Mouse (Mus musculus): Measurements from ENCODE around the gene Tomt. TPM values are rescaled to one million over a fixed set of nuclear protein-coding genes. Genes with fewer than 3 reads are reported as not detected.

The Tomt gene
- polyA plus RNA-seq, 1 experiment: 0.13 TPM

DNA sequence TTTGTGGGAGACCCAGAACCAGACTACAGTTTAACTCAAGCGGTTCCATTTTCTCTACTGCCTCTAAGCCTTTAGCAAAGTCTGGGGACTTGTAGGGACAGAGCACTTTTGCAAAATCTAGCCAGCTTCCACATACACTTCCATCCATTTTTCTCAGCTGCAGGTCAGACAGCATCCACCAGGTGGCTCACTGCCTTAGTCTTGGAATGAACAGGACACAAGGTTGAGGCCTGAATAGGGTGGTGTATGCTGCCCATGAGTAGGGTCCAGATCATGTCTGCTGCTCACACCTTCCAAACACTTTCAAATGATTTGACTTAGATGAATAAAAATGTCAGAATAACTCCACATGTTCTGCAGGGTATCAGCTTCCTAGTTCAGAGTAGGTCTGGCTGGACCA, 11.9 kb upstream of the Tomt start:
- Histone ChIP-seq H3K27me3 (ENCODE audit: control insufficient read depth, insufficient read depth, low read length) (no peaks in the 10 kb centered on the region), H3K27ac (ENCODE audit: insufficient read depth, low read length) (no peak overlapping the region), H3K4me1 (ENCODE audit: control insufficient read depth, insufficient read depth, low read length) (no peaks in the 10 kb centered on the region), H3K4me3 (replicated peaks; ENCODE audit: insufficient read depth, low read depth, low read length) (no peak overlapping the region)
- WGBS: 27% methylated on average over 1 of the region's 1 CpGs
- peak in 1 of 2 experiments; percentile 75 for DNase-seq
- no peak for TF ChIP-seq POLR2A (IDR thresholded peaks at IDR 0.05; ENCODE audit: borderline replicate concordance, insufficient read depth, low read length)
- TF ChIP-seq CTCF (IDR thresholded peaks at IDR 0.05; ENCODE audit: borderline replicate concordance, insufficient read depth, low read depth, low read length): peak; percentile 95

DNA sequence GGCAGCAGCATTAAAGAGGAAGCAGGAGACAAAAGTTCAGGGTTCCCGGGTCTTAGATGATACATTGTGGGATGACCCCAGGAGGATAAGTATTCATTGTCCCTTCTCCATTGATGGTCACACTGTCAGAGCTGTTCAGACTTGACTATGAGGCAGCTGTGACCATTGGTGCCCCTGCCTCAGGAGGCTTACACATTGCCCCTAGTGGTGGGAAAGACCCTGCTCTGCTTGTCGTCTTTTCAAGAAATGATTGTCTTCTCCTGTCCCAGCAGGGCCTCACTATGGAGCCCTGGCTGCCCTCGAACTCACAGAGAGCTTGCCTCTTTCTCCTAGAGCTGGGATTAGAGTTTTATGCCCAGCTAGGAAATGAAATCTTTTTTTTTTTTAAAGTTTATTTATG, 5.8 kb upstream of the Tomt start:
- Histone ChIP-seq H3K27me3 (ENCODE audit: control insufficient read depth, insufficient read depth, low read length) (no peaks in the 10 kb centered on the region), H3K27ac (ENCODE audit: insufficient read depth, low read length) (no peak overlapping the region), H3K4me3 (replicated peaks; ENCODE audit: insufficient read depth, low read depth, low read length) (no peak overlapping the region), H3K4me1 (ENCODE audit: control insufficient read depth, insufficient read depth, low read length) (peaks cover 10% of the 10 kb centered on the region)
- TF ChIP-seq POLR2A (IDR thresholded peaks at IDR 0.05; ENCODE audit: borderline replicate concordance, insufficient read depth, low read length) (no peak), CTCF (IDR thresholded peaks at IDR 0.05; ENCODE audit: borderline replicate concordance, insufficient read depth, low read depth, low read length) (no peak)
- DNase-seq: no peak
- WGBS: 55% methylated on average over 3 of the region's 3 CpGs

DNA sequence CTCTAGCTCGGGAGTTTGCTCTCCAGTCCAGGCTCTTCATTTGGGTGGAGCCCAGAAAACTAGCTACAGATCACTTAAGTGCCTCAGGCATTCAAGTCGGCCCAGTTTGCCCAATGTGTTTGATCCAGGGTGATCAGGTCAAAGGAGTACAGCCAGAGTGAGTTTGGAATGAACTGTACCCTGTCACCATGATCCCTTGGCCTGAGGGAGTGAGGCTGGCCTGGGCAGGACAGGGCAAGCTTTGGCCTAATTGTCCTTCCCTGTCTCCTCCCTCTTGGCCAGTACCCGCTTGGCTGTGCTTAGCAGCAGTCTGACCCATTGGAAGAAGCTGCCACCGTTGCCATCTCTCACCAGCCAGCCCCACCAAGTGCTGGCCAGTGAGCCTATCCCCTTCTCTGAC, 4.0 kb upstream of the Tomt start:
- Histone ChIP-seq H3K4me1 (ENCODE audit: control insufficient read depth, insufficient read depth, low read length) (peaks cover 15% of the 10 kb centered on the region), H3K27me3 (ENCODE audit: control insufficient read depth, insufficient read depth, low read length) (no peaks in the 10 kb centered on the region), H3K4me3 (replicated peaks; ENCODE audit: insufficient read depth, low read depth, low read length) (no peak overlapping the region), H3K27ac (ENCODE audit: insufficient read depth, low read length) (no peak overlapping the region)
- TF ChIP-seq CTCF (IDR thresholded peaks at IDR 0.05; ENCODE audit: borderline replicate concordance, insufficient read depth, low read depth, low read length): no peak
- no peak for TF ChIP-seq POLR2A (IDR thresholded peaks at IDR 0.05; ENCODE audit: borderline replicate concordance, insufficient read depth, low read length)
- 50% methylated on average over 4 of the region's 4 CpGs for WGBS
- no peak for DNase-seq

DNA sequence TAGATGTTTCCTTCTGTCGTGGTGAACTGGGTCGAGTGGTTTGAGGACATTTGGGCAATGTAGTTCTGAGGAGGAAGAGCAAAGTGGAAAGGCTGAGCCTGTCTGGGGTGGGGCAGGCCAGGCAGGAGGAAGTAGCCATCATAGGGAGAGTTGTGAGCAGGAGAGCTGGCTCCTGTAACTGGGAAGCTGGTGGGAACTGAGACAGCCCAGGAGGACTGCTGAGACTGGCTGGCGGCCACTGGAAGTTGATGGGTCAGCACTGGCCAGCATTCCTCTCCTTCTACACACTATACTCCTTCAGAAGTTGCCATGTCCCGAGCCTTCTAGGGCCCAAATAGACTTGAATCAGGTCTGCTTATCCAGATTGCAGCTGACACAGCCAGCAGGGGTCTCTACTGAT, 2.2 kb upstream of the Tomt start:
- WGBS: 42% methylated on average over 4 of the region's 4 CpGs
- H3K4me3 ChIP-seq (replicated peaks; ENCODE audit: insufficient read depth, low read depth, low read length): no peak overlapping the region
- peaks cover 15% of the 10 kb centered on the region for H3K4me1 ChIP-seq (ENCODE audit: control insufficient read depth, insufficient read depth, low read length)
- H3K27me3 ChIP-seq (ENCODE audit: control insufficient read depth, insufficient read depth, low read length): no peaks in the 10 kb centered on the region
- no peak for DNase-seq
- no peak overlapping the region for H3K27ac ChIP-seq (ENCODE audit: insufficient read depth, low read length)
- TF ChIP-seq CTCF (IDR thresholded peaks at IDR 0.05; ENCODE audit: borderline replicate concordance, insufficient read depth, low read depth, low read length) (no peak), POLR2A (IDR thresholded peaks at IDR 0.05; ENCODE audit: borderline replicate concordance, insufficient read depth, low read length) (no peak)

DNA sequence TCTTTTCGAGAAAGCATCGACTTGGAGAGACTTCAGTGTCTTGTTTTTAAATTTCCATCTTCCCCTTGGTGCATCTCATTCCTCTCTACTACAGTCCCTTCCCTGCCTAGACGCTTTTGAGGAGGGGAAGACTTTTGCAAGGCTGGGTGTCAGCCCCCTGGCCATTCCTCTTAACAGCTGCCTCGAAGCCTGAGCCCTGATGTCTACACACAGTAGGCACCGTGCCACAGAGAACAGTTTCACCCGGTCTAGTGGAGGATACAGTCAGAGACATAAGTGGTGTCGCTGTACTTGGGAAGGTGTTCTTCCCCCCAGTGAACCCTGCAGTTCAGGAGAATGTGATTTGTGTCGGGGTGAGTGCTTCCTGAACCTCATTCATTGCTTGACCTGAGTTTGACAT, 537 bp upstream of the Tomt start:
- 60% methylated on average over 8 of the region's 8 CpGs for WGBS
- H3K4me3 ChIP-seq (replicated peaks; ENCODE audit: insufficient read depth, low read depth, low read length): peak overlapping the region; percentile 79
- H3K4me1 ChIP-seq (ENCODE audit: control insufficient read depth, insufficient read depth, low read length): peaks cover 15% of the 10 kb centered on the region
- H3K27me3 ChIP-seq (ENCODE audit: control insufficient read depth, insufficient read depth, low read length): no peaks in the 10 kb centered on the region
- H3K27ac ChIP-seq (ENCODE audit: insufficient read depth, low read length): no peak overlapping the region
- TF ChIP-seq CTCF (IDR thresholded peaks at IDR 0.05; ENCODE audit: borderline replicate concordance, insufficient read depth, low read depth, low read length): no peak
- TF ChIP-seq POLR2A (IDR thresholded peaks at IDR 0.05; ENCODE audit: borderline replicate concordance, insufficient read depth, low read length): no peak
- peak in 1 of 2 experiments; percentile 32 for DNase-seq

DNA sequence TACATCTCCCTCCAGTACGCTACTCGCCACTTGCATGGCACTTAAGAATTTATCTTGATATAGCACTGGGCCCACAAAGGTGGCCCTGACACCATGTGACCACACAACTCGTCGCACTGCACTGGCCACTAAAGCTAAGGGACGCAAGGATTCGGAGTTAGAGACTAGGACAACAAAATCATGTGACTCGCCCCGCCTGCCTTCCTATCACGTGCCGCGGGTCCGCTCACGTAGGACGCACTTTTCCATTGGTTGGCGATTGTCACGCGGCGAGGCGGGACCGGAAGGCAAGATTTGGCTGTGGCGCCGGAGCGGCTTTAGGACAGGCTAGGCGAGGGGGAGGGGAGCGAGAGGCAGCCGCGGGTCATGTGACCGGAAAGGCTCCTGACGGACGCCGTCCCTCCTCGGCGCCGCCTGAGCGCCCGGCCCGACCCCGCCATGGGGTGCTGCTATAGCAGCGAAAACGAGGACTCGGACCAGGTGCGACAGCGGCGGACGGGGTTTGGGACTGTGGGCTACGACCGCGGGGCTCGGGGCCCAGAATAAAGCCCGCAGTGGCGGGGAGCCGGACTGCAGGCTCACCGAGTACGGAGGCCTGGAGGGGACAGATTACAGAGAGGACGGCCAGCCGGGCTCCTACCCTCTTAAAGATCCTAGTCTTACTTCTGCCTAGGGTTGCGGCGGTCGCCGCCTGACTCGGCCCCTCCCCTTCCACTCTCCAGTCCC, 435 bp downstream of the Tomt start, which contains the start of gene Lamtor1:
Gene Lamtor1, plus strand, starts transcription at position 344 of the 726 bp plus-strand sequence.
- Histone ChIP-seq H3K4me3 (replicated peaks; ENCODE audit: insufficient read depth, low read depth, low read length) (peak within 1 kb of the TSS; percentile 94), H3K27ac (ENCODE audit: insufficient read depth, low read length) (peak within 1 kb of the TSS; percentile 97), H3K4me1 (ENCODE audit: control insufficient read depth, insufficient read depth, low read length) (peaks cover 15% of the 10 kb centered on the region), H3K27me3 (ENCODE audit: control insufficient read depth, insufficient read depth, low read length) (no peaks in the 10 kb centered on the region)
- peak; percentile 100 for DNase-seq
- under 1% methylated on average over 61 of the region's 61 CpGs for WGBS
- TF ChIP-seq CTCF (IDR thresholded peaks at IDR 0.05; ENCODE audit: borderline replicate concordance, insufficient read depth, low read depth, low read length) (no peak), POLR2A (IDR thresholded peaks at IDR 0.05; ENCODE audit: borderline replicate concordance, insufficient read depth, low read length) (peak; percentile 91)

DNA sequence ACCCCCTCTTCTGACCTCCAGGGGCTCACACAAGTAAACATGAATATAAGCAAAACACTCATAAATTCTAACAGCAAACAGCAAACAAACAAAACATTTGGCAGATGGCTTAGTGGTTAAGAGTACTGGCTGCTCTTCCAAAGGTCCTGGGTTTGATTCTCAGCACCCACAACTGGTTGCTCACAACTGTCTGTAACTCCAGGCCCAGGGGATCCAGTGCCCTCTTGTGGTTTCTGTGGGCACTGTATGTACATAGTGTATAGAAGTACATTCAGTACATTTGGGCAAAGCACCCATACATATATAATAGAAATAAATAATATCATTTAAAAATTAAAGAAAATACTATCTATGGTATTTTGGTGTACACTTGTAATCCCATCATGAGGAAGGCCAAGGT, 3.3 kb downstream of the Tomt start:
- no peaks in the 10 kb centered on the region for H3K27me3 ChIP-seq (ENCODE audit: control insufficient read depth, insufficient read depth, low read length)
- no peak overlapping the region for H3K27ac ChIP-seq (ENCODE audit: insufficient read depth, low read length)
- TF ChIP-seq CTCF (IDR thresholded peaks at IDR 0.05; ENCODE audit: borderline replicate concordance, insufficient read depth, low read depth, low read length) (no peak), POLR2A (IDR thresholded peaks at IDR 0.05; ENCODE audit: borderline replicate concordance, insufficient read depth, low read length) (no peak)
- peaks cover 4% of the 10 kb centered on the region; the same call in 1 of the 2 replicates for H3K4me1 ChIP-seq (ENCODE audit: control insufficient read depth, insufficient read depth, low read length)
- DNase-seq: no peak
- H3K4me3 ChIP-seq (replicated peaks; ENCODE audit: insufficient read depth, low read depth, low read length): no peak overlapping the region

DNA sequence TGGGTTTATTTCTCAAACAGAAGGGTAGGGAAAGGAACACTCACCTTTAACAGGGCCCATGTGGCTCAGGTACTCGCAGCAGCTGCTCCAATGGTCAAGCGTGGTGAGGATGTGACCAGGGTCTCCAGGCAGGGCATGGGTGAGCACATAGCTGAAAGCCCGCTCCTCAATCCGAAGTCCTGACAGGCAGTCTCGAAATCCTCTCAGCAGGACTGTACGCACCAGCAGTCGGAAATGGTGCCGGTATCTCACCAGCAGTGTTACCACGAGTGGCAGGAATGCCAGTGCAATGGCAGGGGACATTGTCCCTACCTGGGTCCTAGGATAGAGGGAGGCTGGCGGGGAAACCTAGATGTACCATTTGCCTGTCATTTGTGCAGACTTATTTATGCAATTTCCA, 4.2 kb downstream of the Tomt start:
- no peak overlapping the region for H3K4me3 ChIP-seq (replicated peaks; ENCODE audit: insufficient read depth, low read depth, low read length)
- WGBS: 92% methylated on average over 10 of the region's 10 CpGs
- DNase-seq: no peak
- no peak for TF ChIP-seq POLR2A (IDR thresholded peaks at IDR 0.05; ENCODE audit: borderline replicate concordance, insufficient read depth, low read length)
- TF ChIP-seq CTCF (IDR thresholded peaks at IDR 0.05; ENCODE audit: borderline replicate concordance, insufficient read depth, low read depth, low read length): no peak
- peaks cover 4% of the 10 kb centered on the region; the same call in 1 of the 2 replicates for H3K4me1 ChIP-seq (ENCODE audit: control insufficient read depth, insufficient read depth, low read length)
- no peak overlapping the region for H3K27ac ChIP-seq (ENCODE audit: insufficient read depth, low read length)
- H3K27me3 ChIP-seq (ENCODE audit: control insufficient read depth, insufficient read depth, low read length): no peaks in the 10 kb centered on the region

Data from cerebellum, adult 2 months (tissue).